Mouse (Mus musculus) thymus, adult 2 months (tissue): ENCODE data around the gene Mfsd11. TPM values are rescaled to one million over a fixed set of nuclear protein-coding genes. Genes with fewer than 3 reads are reported as not detected.

ENCODE experiments used
- DNase-seq: peaks from one replicate; pipeline ENCODE4 v3.0.0; 2021
- H3K27ac ChIP-seq: fragments of 200-500 bp; 2 replicates; pipeline ENCODE4 v1.5.1; 2012; ENCODE audit warnings: low read length, control low read depth; ENCODE audit not compliant: control insufficient read depth, insufficient read depth
- H3K27me3 ChIP-seq: fragments of 200-500 bp; 2 replicates; pipeline ENCODE4 v1.6.1; 2012; ENCODE audit warnings: mild to moderate bottlenecking, low read length, moderate library complexity, mixed read lengths; ENCODE audit not compliant: control insufficient read depth, insufficient read depth
- H3K36me3 ChIP-seq: fragments of 200-500 bp; 2 replicates; pipeline ENCODE4 v1.6.1; 2012; ENCODE audit warnings: mild to moderate bottlenecking, low read length, moderate library complexity; ENCODE audit not compliant: control insufficient read depth, insufficient read depth
- H3K4me1 ChIP-seq: fragments of 200-500 bp; replicated peaks from 2 replicates; pipeline ENCODE4 v1.6.1; 2012; ENCODE audit warnings: low read length; ENCODE audit not compliant: control insufficient read depth, insufficient read depth
- H3K4me3 ChIP-seq: fragments of 200-500 bp; 2 replicates; pipeline ENCODE4 v1.5.1; 2012; ENCODE audit warnings: mild to moderate bottlenecking, low read length, control low read depth, moderate library complexity; ENCODE audit not compliant: control insufficient read depth, insufficient read depth
- CTCF ChIP-seq: fragments of 200-500 bp; IDR thresholded peaks from 2 replicates; pipeline ENCODE4 v1.5.1; 2012; ENCODE audit warnings: mild to moderate bottlenecking, control low read depth, low read length, moderate library complexity, borderline replicate concordance; ENCODE audit not compliant: control insufficient read depth, poor library complexity, insufficient read depth; ENCODE audit errors: extremely low read depth
- POLR2A ChIP-seq: fragments of 200-500 bp; IDR thresholded peaks from 2 replicates; pipeline ENCODE4 v1.6.1; 2012; ENCODE audit warnings: mild to moderate bottlenecking, low read length, control low read depth, moderate library complexity; ENCODE audit not compliant: control insufficient read depth, poor library complexity, insufficient read depth; ENCODE audit errors: extremely low read depth
- WGBS: fragments of 180-500 bp; shearing (Covaris S2); methylation state at CpG from one replicate; pipeline ENCODE4 v1.1.7; 2018; 5-methylcytosine and 5-hydroxymethylcytosine counted together
- polyA plus RNA-seq: library from polyadenylated mRNA; depleted of rRNA; stranded (reverse); fragments of >200 nt; gene quantifications from 2 replicates; pipeline ENCODE4 v1.2.3, GENCODE M21; 2012

Gene Mfsd11
- polyA plus RNA-seq, 1 experiment, result 32.9 TPM

DNA sequence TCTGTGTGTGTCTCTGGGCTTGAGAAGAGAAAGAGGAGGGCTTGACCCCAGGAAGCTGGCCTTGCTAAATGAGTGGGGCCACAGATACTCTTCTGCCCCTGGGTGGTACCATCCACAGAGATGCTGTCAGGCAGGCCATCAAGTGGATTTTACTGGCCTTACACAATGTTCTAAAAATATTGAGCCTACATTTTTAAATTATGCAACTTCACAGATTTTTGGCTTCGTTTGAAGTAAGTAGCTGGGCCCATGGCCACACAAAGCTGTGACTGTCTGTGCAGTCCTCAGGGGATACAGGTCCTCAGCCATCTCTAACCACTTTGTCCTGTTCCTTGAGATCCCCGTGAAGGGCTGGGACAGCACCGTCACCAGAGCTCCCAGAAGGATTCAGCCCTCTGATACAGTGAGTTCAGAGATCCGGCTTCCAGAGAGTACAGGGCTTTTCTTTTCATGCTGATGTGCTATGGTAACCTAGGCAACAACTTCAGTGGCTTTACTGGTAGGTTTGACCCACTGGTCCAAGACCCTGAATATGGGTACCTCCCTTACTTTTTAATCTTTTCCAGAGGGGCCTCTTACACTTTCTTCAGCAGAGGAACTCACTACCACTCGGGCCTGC is 62.1 kb downstream of the Mfsd11 start:
- Histone ChIP-seq H3K27ac (no peak overlapping the region), H3K36me3 (no peaks in the 10 kb centered on the region)
- 86% methylated on average over 5 of the region's 5 CpGs for WGBS

DNA sequence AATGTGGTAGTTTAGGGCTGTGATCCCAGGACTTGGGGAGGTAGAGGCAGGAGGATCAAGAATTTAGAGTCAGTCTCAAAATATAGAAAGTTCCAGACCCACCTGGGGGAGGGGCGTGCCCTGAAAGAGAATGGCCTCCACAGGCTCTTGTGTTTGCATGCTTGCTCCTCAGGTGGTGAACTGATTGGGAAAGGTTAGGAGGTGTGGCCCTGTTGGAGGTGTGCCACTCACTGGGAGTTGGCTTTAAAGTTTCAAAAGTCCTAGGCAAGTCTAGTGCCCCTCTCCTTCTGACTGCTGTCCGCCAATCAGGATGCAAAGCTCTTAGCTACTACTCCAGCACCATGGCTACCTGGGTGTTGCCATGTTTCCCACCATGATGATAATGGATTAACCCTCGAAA is 63.0 kb downstream of the Mfsd11 start:
- Histone ChIP-seq H3K36me3 (no peaks in the 10 kb centered on the region), H3K4me3 (no peak overlapping the region), H3K27me3 (peaks cover 18% of the 10 kb centered on the region), H3K4me1 (peaks cover 10% of the 10 kb centered on the region), H3K27ac (no peak overlapping the region)
- WGBS, result 94% methylated on average over 3 of the region's 3 CpGs
- TF ChIP-seq POLR2A, result no peak
- TF ChIP-seq CTCF, result no peak
- no peak for DNase-seq

More for the DNA sequence above, 62.1 kb downstream of the Mfsd11 start:
- H3K4me3 ChIP-seq, result no peak overlapping the region
- peaks cover 14% of the 10 kb centered on the region; the same call in 1 of the 2 replicates for H3K27me3 ChIP-seq
- peaks cover 6% of the 10 kb centered on the region for H3K4me1 ChIP-seq
- no peak for TF ChIP-seq CTCF
- no peak for TF ChIP-seq POLR2A
- no peak for DNase-seq

DNA sequence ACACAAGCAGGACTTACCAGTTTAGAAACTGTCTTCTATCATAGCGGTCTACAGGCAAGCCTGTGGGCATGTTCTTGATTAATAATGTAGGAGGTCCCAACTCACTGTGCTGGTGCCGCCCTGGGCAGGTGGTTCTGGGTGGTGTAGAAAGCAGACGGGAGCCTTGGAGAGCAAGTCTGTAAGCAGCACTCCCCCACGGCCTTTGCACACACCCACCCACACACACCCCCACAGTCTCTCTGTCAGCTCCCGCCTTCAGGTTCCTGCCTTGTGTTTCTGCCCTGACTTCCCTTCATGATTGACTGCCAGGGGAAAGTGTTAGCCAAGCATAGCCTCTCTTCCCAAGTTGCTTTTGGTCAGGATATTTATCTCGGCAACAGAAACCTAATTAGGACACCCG is 65.1 kb downstream of the Mfsd11 start:
- Histone ChIP-seq H3K27me3 (peaks cover 18% of the 10 kb centered on the region), H3K4me3 (no peak overlapping the region), H3K27ac (no peak overlapping the region), H3K4me1 (peaks cover 10% of the 10 kb centered on the region), H3K36me3 (no peaks in the 10 kb centered on the region)
- DNase-seq, result no peak
- TF ChIP-seq POLR2A, result no peak
- 48% methylated on average over 7 of the region's 7 CpGs for WGBS

DNA sequence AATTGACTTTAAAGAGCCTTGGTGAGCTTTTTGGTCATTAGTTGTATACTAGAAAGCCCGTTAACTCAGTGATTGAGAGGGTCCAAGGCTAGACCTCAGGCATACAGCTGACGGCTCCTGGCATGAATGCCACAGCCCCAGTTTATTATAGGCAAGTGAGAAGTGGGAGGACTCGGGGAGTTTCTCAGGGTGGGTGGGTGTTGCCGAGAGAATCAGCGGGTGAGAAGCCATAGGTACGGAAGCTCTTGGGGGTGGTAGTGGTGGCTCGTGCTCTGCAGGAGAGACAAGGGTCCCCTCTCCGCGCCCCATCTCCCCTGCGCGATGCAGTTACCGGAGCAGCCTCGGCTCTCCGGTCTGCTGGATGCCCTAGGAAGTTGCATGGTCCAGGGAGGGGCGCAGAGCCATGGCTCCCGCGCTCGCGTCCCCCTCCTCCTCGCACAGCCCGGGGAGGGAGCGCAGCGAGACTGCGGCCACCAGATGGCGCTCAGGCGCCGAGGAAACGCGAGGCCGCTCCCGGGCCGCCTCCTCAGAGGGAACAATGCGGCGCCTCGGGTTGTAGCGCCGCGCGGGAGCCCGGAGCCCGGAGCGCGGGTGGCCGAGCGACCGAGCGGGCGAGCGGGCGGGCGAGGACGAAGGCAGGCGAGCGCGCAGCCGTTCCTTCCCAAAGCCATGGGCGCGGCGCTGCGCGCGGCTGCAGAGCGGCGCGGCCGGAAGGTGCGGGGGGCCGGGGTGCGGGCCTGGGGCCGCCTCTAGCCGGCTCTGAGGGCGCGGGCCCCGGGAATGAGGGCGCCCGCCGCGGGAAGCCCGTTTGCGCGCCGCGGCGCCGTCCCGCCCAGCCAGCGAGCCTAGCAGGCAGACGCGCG is 66.3 kb downstream of the Mfsd11 start, which contains the start of gene Mgat5b:
Gene Mgat5b, plus strand, starts transcription at position 541 of the 863 bp plus-strand sequence.
- peak; percentile 84 for DNase-seq
- Histone ChIP-seq H3K4me1 (peaks cover 10% of the 10 kb centered on the region), H3K36me3 (no peaks in the 10 kb centered on the region), H3K27ac (no peak within 1 kb of the TSS), H3K27me3 (peaks cover 18% of the 10 kb centered on the region), H3K4me3 (peak within 1 kb of the TSS; percentile 37)
- peak; percentile 100 for TF ChIP-seq CTCF
- no peak for TF ChIP-seq POLR2A
- WGBS, result 2% methylated on average over 88 of the region's 90 CpGs

DNA sequence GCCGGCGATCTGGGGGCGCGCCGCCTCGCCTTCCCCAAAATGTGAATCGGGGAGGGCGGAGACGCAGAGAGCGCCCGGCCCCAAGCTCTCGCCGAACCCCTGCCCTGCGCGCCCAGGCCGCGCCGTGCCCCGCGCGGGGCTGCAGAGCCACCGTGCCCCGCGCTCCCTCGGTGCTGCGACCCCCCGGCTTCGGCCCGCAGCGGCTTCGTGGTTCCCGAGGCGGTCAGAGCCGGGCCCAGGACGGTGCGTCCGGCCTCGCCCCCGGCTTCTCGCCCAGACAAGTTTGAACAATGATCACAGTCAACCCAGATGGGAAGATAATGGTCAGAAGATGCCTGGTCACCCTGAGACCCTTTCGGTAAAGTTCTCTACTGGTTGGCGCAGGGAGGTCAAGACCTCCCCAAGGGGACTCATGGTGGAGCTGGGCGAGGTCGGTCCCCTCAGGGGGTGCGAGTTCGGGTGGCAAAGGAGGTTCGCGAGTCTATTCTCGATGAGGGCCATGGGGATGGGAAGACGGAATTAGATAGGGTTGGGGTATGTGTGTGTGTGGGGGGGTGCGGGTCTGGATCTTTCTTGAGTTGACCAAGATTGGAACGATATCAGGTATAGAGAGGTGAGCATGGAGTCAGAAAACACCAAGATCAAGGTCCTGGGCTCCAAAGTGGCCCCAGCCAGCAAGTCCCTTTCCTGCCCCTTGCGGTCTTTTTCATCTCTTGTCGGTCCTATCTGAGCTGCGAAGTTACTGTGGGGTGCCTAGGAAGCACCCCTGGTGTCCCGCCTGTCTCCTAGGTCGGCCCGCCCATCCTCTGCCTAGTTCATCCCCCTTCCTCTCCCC is 67.2 kb downstream of the Mfsd11 start:
- peaks cover 18% of the 10 kb centered on the region for H3K27me3 ChIP-seq
- H3K4me1 ChIP-seq, result peaks cover 10% of the 10 kb centered on the region
- H3K4me3 ChIP-seq, result peak overlapping the region; percentile 37; the same call in 1 of the 2 replicates
- no peaks in the 10 kb centered on the region for H3K36me3 ChIP-seq
- DNase-seq, result no peak
- TF ChIP-seq POLR2A (no peak), CTCF (0 out of 2 replicates have a peak, but pooled peaks have one; percentile 10)
- no peak overlapping the region for H3K27ac ChIP-seq
- WGBS, result 5% methylated on average over 57 of the region's 58 CpGs

DNA sequence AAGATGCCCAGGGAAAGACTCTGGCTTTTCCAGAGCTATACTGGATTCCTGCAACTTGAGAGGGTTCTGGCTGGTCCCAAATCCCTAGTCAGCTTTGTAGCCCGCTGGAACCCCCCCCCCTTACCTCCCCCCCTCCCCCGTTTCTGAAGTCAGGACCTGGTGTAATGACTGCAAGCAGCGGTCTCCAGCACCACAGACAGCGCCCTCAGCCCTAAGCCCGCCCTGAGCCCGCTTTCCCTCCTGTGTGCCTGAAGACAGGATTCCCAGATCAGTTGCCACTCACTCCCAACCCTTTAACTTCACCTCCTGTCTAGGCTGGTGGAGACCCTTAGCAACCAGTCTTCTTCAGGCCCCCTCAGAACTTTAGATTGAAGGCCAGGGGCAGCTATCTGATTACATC is 68.5 kb downstream of the Mfsd11 start:
- Histone ChIP-seq H3K36me3 (no peaks in the 10 kb centered on the region), H3K27me3 (peaks cover 18% of the 10 kb centered on the region), H3K27ac (no peak overlapping the region), H3K4me3 (no peak overlapping the region), H3K4me1 (peaks cover 10% of the 10 kb centered on the region)
- no peak for TF ChIP-seq CTCF
- TF ChIP-seq POLR2A, result no peak
- no peak for DNase-seq
- 8% methylated on average over 6 of the region's 6 CpGs for WGBS
